Mouse (Mus musculus) hindbrain, embryonic 10.5 days (tissue): Measurements from ENCODE around the gene Nxph3. TPM values are rescaled to one million over a fixed set of nuclear protein-coding genes. Genes with fewer than 3 reads are reported as not detected.
A peak's percentile ranks its signal among the peaks of the same experiment; 100 is the strongest.
"Not testable (repeated sequence)": the region's sequence is repeated elsewhere in the genome, so short reads cannot be mapped to it uniquely, and the experiment has no call there.

Experiments
- DNase-seq: peaks from one replicate; pipeline ENCODE4 v3.0.0-alpha.2; 2017; ENCODE audit warnings: low spot score
- H3K27ac ChIP-seq: fragments of 300-500 bp; sonication (generic); 2 replicates; pipeline ENCODE4 v1.5.1; 2016; ENCODE audit warnings: mild to moderate bottlenecking, moderate library complexity
- H3K27me3 ChIP-seq: fragments of 300-500 bp; sonication (generic); 2 replicates; pipeline ENCODE4 v1.6.1; 2016; ENCODE audit warnings: mild to moderate bottlenecking; ENCODE audit not compliant: poor library complexity, insufficient read depth, severe bottlenecking
- H3K36me3 ChIP-seq: fragments of 300-500 bp; sonication (generic); 2 replicates; pipeline ENCODE4 v1.6.1; 2016; ENCODE audit warnings: mild to moderate bottlenecking, moderate library complexity
- H3K4me1 ChIP-seq: fragments of 300-500 bp; sonication (generic); replicated peaks from 2 replicates; pipeline ENCODE4 v1.6.1; 2016; ENCODE audit warnings: mild to moderate bottlenecking
- H3K4me3 ChIP-seq: fragments of 300-500 bp; sonication (generic); 2 replicates; pipeline ENCODE4 v1.5.1; 2016; ENCODE audit warnings: mild to moderate bottlenecking, moderate library complexity
- H3K9me3 ChIP-seq: fragments of 300-500 bp; sonication (generic); 2 replicates; pipeline ENCODE4 v1.6.1; 2016; ENCODE audit warnings: mild to moderate bottlenecking, moderate library complexity
- WGBS: fragments of 180-500 bp; shearing (Covaris S2); methylation state at CpG from one replicate; pipeline ENCODE4 v1.1.7; 2016; 5-methylcytosine and 5-hydroxymethylcytosine counted together
- polyA plus RNA-seq: library from polyadenylated mRNA; unstranded; fragments of >200 nt; fragmentation: Nextera tagmentation; extraction: Ambion mirVana; gene quantifications from 2 replicates; pipeline ENCODE4 v1.2.1, GENCODE M21; 2016

Gene Nxph3
- polyA plus RNA-seq, 1 experiment from 2014 or later = 0.75 TPM

- not testable (repeated sequence) for H3K4me3 ChIP-seq, H3K27me3 ChIP-seq, DNase-seq, H3K27ac ChIP-seq, H3K9me3 ChIP-seq
- peaks cover 15% of the 10 kb centered on the region for H3K36me3 ChIP-seq
- peaks cover 27% of the 10 kb centered on the region for H3K4me1 ChIP-seq
- 90% methylated on average over 8 of the region's 8 CpGs for WGBS
These were observed 12.5 kb downstream of the Nxph3 start for GRCm38 (mm10) chr11:95501826-95502225.

- no peak for DNase-seq
- peaks cover 27% of the 10 kb centered on the region for H3K4me1 ChIP-seq
- WGBS = 49% methylated on average over 3 of the region's 3 CpGs
- H3K9me3 ChIP-seq = no peaks in the 10 kb centered on the region
- no peak overlapping the region for H3K4me3 ChIP-seq
- H3K27ac ChIP-seq = 0 out of 2 replicates have a peak overlapping the region, but pooled peaks have one; percentile 40
- H3K27me3 ChIP-seq = no peaks in the 10 kb centered on the region
- H3K36me3 ChIP-seq = peaks cover 17% of the 10 kb centered on the region
These were observed 13.5 kb downstream of the Nxph3 start for GRCm38 (mm10) chr11:95500836-95501235.

GRCm38 (mm10) chr11:95500412-95500811 is 14.0 kb downstream of the Nxph3 start:
- Histone ChIP-seq H3K9me3 (no peaks in the 10 kb centered on the region), H3K4me1 (peaks cover 27% of the 10 kb centered on the region), H3K36me3 (peaks cover 21% of the 10 kb centered on the region), H3K27ac (0 out of 2 replicates have a peak overlapping the region, but pooled peaks have one; percentile 23), H3K27me3 (no peaks in the 10 kb centered on the region), H3K4me3 (no peak overlapping the region)
- no peak for DNase-seq
- WGBS = 66% methylated on average over 4 of the region's 4 CpGs

- H3K4me3 ChIP-seq = no peak overlapping the region
- WGBS = 86% methylated on average over 5 of the region's 5 CpGs
- DNase-seq = no peak
These were observed 16.4 kb downstream of the Nxph3 start for GRCm38 (mm10) chr11:95497921-95498320.

GRCm38 (mm10) chr11:95495883-95496282 is 18.5 kb downstream of the Nxph3 start:
- no peaks in the 10 kb centered on the region for H3K9me3 ChIP-seq
- 91% methylated on average over 9 of the region's 9 CpGs for WGBS
- H3K27ac ChIP-seq = no peak overlapping the region
- H3K4me1 ChIP-seq = peaks cover 11% of the 10 kb centered on the region; the same call in 1 of the 2 replicates
- peaks cover 62% of the 10 kb centered on the region for H3K36me3 ChIP-seq
- no peaks in the 10 kb centered on the region for H3K27me3 ChIP-seq
- DNase-seq = no peak
- no peak overlapping the region for H3K4me3 ChIP-seq

More at GRCm38 (mm10) chr11:95497921-95498320, 16.4 kb downstream of the Nxph3 start:
- Histone ChIP-seq H3K9me3 (no peaks in the 10 kb centered on the region), H3K27ac (no peak overlapping the region), H3K4me1 (peaks cover 13% of the 10 kb centered on the region), H3K36me3 (peaks cover 46% of the 10 kb centered on the region), H3K27me3 (no peaks in the 10 kb centered on the region)

- Histone ChIP-seq H3K27me3 (no peaks in the 10 kb centered on the region), H3K9me3 (no peaks in the 10 kb centered on the region), H3K27ac (no peak overlapping the region), H3K4me1 (0 out of 2 replicates have a peak, but pooled peaks cover 4% of the 10 kb centered on the region), H3K36me3 (peaks cover 77% of the 10 kb centered on the region), H3K4me3 (no peak overlapping the region)
- DNase-seq = no peak
- 89% methylated on average over 3 of the region's 3 CpGs for WGBS
These were observed 20.0 kb downstream of the Nxph3 start for GRCm38 (mm10) chr11:95494374-95494773.

GRCm38 (mm10) chr11:95493950-95494349 is 20.4 kb downstream of the Nxph3 start:
- WGBS = 88% methylated on average over 9 of the region's 9 CpGs
- 0 out of 2 replicates have a peak, but pooled peaks cover 4% of the 10 kb centered on the region for H3K4me1 ChIP-seq
- no peaks in the 10 kb centered on the region for H3K9me3 ChIP-seq
- DNase-seq = no peak
- no peak overlapping the region for H3K4me3 ChIP-seq
- H3K27ac ChIP-seq = no peak overlapping the region
- peaks cover 82% of the 10 kb centered on the region for H3K36me3 ChIP-seq
- no peaks in the 10 kb centered on the region for H3K27me3 ChIP-seq

GRCm38 (mm10) chr11:95493010-95493409 is 21.4 kb downstream of the Nxph3 start:
- DNase-seq = no peak
- H3K27ac ChIP-seq = no peak overlapping the region
- no peak overlapping the region for H3K4me3 ChIP-seq
- H3K27me3 ChIP-seq = no peaks in the 10 kb centered on the region
- peaks cover 84% of the 10 kb centered on the region for H3K36me3 ChIP-seq
- H3K9me3 ChIP-seq = no peaks in the 10 kb centered on the region
- 92% methylated on average over 4 of the region's 4 CpGs for WGBS
- 0 out of 2 replicates have a peak, but pooled peaks cover 4% of the 10 kb centered on the region for H3K4me1 ChIP-seq

GRCm38 (mm10) chr11:95492256-95492655 is 22.1 kb downstream of the Nxph3 start:
- Histone ChIP-seq H3K36me3 (peaks cover 85% of the 10 kb centered on the region), H3K9me3 (no peaks in the 10 kb centered on the region), H3K27ac (no peak overlapping the region), H3K4me1 (0 out of 2 replicates have a peak, but pooled peaks cover 4% of the 10 kb centered on the region), H3K27me3 (no peaks in the 10 kb centered on the region), H3K4me3 (no peak overlapping the region)
- WGBS = 74% methylated on average over 4 of the region's 4 CpGs
- no peak for DNase-seq

- Histone ChIP-seq H3K9me3 (no peaks in the 10 kb centered on the region), H3K4me1 (0 out of 2 replicates have a peak, but pooled peaks cover 4% of the 10 kb centered on the region), H3K27ac (no peak overlapping the region), H3K27me3 (no peaks in the 10 kb centered on the region), H3K4me3 (no peak overlapping the region), H3K36me3 (peaks cover 94% of the 10 kb centered on the region)
- 86% methylated on average over 14 of the region's 14 CpGs for WGBS
- no peak for DNase-seq
These were observed 24.3 kb downstream of the Nxph3 start for GRCm38 (mm10) chr11:95490104-95490503.

- H3K27me3 ChIP-seq = no peaks in the 10 kb centered on the region
- WGBS = 95% methylated on average over 2 of the region's 2 CpGs
These were observed 27.1 kb downstream of the Nxph3 start for GRCm38 (mm10) chr11:95487237-95487636.

GRCm38 (mm10) chr11:95485634-95486033 is 28.7 kb downstream of the Nxph3 start:
- Histone ChIP-seq H3K27ac (no peak overlapping the region), H3K27me3 (no peaks in the 10 kb centered on the region), H3K9me3 (no peaks in the 10 kb centered on the region), H3K36me3 (peaks cover 95% of the 10 kb centered on the region), H3K4me1 (no peaks in the 10 kb centered on the region), H3K4me3 (no peak overlapping the region)
- 97% methylated on average over 18 of the region's 18 CpGs for WGBS
- DNase-seq = no peak

More at GRCm38 (mm10) chr11:95487237-95487636, 27.1 kb downstream of the Nxph3 start:
- Histone ChIP-seq H3K27ac (no peak overlapping the region), H3K4me1 (0 out of 2 replicates have a peak, but pooled peaks cover 4% of the 10 kb centered on the region), H3K36me3 (peaks cover 97% of the 10 kb centered on the region), H3K9me3 (no peaks in the 10 kb centered on the region), H3K4me3 (no peak overlapping the region)
- no peak for DNase-seq

- 92% methylated on average over 4 of the region's 4 CpGs for WGBS
- no peak overlapping the region for H3K27ac ChIP-seq
- no peaks in the 10 kb centered on the region for H3K27me3 ChIP-seq
- no peak overlapping the region for H3K4me3 ChIP-seq
- H3K9me3 ChIP-seq = no peaks in the 10 kb centered on the region
- H3K36me3 ChIP-seq = peaks cover 76% of the 10 kb centered on the region
- no peaks in the 10 kb centered on the region for H3K4me1 ChIP-seq
- no peak for DNase-seq
These were observed 33.7 kb downstream of the Nxph3 start for GRCm38 (mm10) chr11:95480662-95481061.

- H3K4me1 ChIP-seq = no peaks in the 10 kb centered on the region
- H3K9me3 ChIP-seq = no peaks in the 10 kb centered on the region
- no peaks in the 10 kb centered on the region for H3K27me3 ChIP-seq
- H3K27ac ChIP-seq = no peak overlapping the region
- DNase-seq = no peak
- peaks cover 76% of the 10 kb centered on the region for H3K36me3 ChIP-seq
- WGBS = 84% methylated on average over 4 of the region's 4 CpGs
- H3K4me3 ChIP-seq = no peak overlapping the region
These were observed 34.9 kb downstream of the Nxph3 start for GRCm38 (mm10) chr11:95479458-95479857.
